In the genomic region with DNA sequence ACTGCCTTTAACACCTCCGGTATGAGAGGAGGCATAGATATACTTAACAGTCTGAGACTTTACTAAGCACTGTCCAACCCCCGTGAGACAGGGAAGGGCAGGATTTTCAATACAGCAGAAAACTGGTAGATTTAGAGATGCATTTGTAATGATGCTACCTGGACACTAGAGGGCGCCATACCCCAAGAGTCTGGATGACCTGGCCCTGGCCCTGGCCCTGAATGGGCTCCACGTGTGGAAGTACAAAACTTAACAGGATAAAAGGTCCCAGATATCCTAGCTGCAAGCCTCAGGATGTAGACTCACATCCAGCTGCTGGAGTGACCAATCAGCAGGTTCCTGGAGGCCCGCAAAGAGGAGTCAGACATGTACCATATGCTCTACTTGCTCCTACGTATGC, we compare ENCODE assay signal across 8 mouse cellular contexts.
DNase-seq lines count a peak whose midpoint lies in the region; ATAC-seq and TF ChIP-seq lines count a peak whose summit lies in the region.

No protein-coding gene starts in this region.

- no peaks in the 10 kb centered on the region for H3K9me3 ChIP-seq in forebrain, embryonic 10.5 days
- no peaks in the 10 kb centered on the region for H3K9me3 ChIP-seq in forebrain, embryonic 12.5 days
- no peaks in the 10 kb centered on the region for H3K9me3 ChIP-seq in midbrain, embryonic 10.5 days (replicated peaks)
- no peaks in the 10 kb centered on the region for H3K9me3 ChIP-seq in midbrain, embryonic 11.5 days (ENCODE audit: control insufficient read depth, low read length)
- H3K9me3 ChIP-seq in lung, postnatal 0 days (ENCODE audit: low read length), result no peaks in the 10 kb centered on the region

- WGBS in forebrain, embryonic 10.5 days, result 34% methylated on average over 6 of the region's 6 CpGs
- 38% methylated on average over 6 of the region's 6 CpGs for WGBS in forebrain, embryonic 12.5 days
- WGBS in midbrain, embryonic 10.5 days, result 38% methylated on average over 6 of the region's 6 CpGs
- 35% methylated on average over 6 of the region's 6 CpGs for WGBS in midbrain, embryonic 11.5 days
- WGBS in lung, postnatal 0 days, result 27% methylated on average over 6 of the region's 6 CpGs

- TF ChIP-seq CTCF in lung, postnatal 0 days (IDR thresholded peaks at IDR 0.05), result peak; percentile 74

- peaks cover 88% of the 10 kb centered on the region for H3K4me1 ChIP-seq in forebrain, embryonic 10.5 days
- peaks cover 58% of the 10 kb centered on the region for H3K4me1 ChIP-seq in forebrain, embryonic 12.5 days
- peaks cover 68% of the 10 kb centered on the region for H3K4me1 ChIP-seq in midbrain, embryonic 10.5 days
- H3K4me1 ChIP-seq in midbrain, embryonic 11.5 days (ENCODE audit: control insufficient read depth, insufficient read depth, low read length), result peaks cover 21% of the 10 kb centered on the region
- H3K4me1 ChIP-seq in lung, postnatal 0 days (ENCODE audit: insufficient read depth, low read depth, low read length), result no peaks in the 10 kb centered on the region

- no peak overlapping the region for H3K4me3 ChIP-seq in forebrain, embryonic 10.5 days
- H3K4me3 ChIP-seq in forebrain, embryonic 12.5 days (replicated peaks), result no peak overlapping the region
- H3K4me3 ChIP-seq in midbrain, embryonic 10.5 days, result no peak overlapping the region
- no peak overlapping the region for H3K4me3 ChIP-seq in midbrain, embryonic 11.5 days (ENCODE audit: low read depth, low read length)
- H3K4me3 ChIP-seq in lung, postnatal 0 days (ENCODE audit: low read depth, low read length), result no peak overlapping the region

- no peak overlapping the region for H3K9ac ChIP-seq in forebrain, embryonic 12.5 days
- no peak overlapping the region for H3K9ac ChIP-seq in midbrain, embryonic 11.5 days (ENCODE audit: low read length)
- no peak overlapping the region for H3K9ac ChIP-seq in lung, postnatal 0 days (replicated peaks; ENCODE audit: low read depth)

- TF ChIP-seq EP300 in lung, postnatal 0 days (IDR thresholded peaks at IDR 0.05), result no peak

- DNase-seq in forebrain, embryonic 10.5 days (ENCODE audit: extremely low spot score, low spot score), result peak; percentile 47
- peak; percentile 44 for DNase-seq in midbrain, embryonic 10.5 days (ENCODE audit: low spot score)
- no peak for DNase-seq in midbrain, embryonic 11.5 days (ENCODE audit: low spot score, missing footprints)
- DNase-seq in cerebellum, adult 8-10 months, result peak; percentile 58
- peak; percentile 55 for DNase-seq in lung, postnatal 0 days (ENCODE audit: low spot score)
- DNase-seq in frontal cortex, postnatal 25 days (ENCODE audit: low spot score in 2 of 2), result no peak
- no peak for DNase-seq in ovary, adult 18-20 months (ENCODE audit: low spot score)

- ATAC-seq in forebrain, embryonic 12.5 days (ENCODE audit: low FRiP score), result no peak
- ATAC-seq in midbrain, embryonic 11.5 days (ENCODE audit: low FRiP score), result no peak
- no peak for ATAC-seq in lung, postnatal 0 days

- H3K27me3 ChIP-seq in forebrain, embryonic 10.5 days (ENCODE audit: poor library complexity, severe bottlenecking), result peaks cover 14% of the 10 kb centered on the region
- no peaks in the 10 kb centered on the region; the same call in 1 of the 2 replicates for H3K27me3 ChIP-seq in forebrain, embryonic 12.5 days
- peaks cover 42% of the 10 kb centered on the region for H3K27me3 ChIP-seq in midbrain, embryonic 10.5 days (ENCODE audit: low read depth, poor library complexity, severe bottlenecking)
- H3K27me3 ChIP-seq in midbrain, embryonic 11.5 days (ENCODE audit: control insufficient read depth, insufficient read depth, low read length), result peaks cover 11% of the 10 kb centered on the region
- H3K27me3 ChIP-seq in lung, postnatal 0 days (replicated peaks; ENCODE audit: insufficient read depth, low read length), result no peaks in the 10 kb centered on the region

- no peak overlapping the region for H3K4me2 ChIP-seq in forebrain, embryonic 12.5 days
- no peak overlapping the region for H3K4me2 ChIP-seq in midbrain, embryonic 11.5 days
- H3K4me2 ChIP-seq in lung, postnatal 0 days (replicated peaks; ENCODE audit: low read depth, low read length), result no peak overlapping the region

- no peak overlapping the region for H3K27ac ChIP-seq in forebrain, embryonic 10.5 days
- H3K27ac ChIP-seq in forebrain, embryonic 12.5 days, result no peak overlapping the region
- no peak overlapping the region for H3K27ac ChIP-seq in midbrain, embryonic 10.5 days (replicated peaks)
- H3K27ac ChIP-seq in midbrain, embryonic 11.5 days (ENCODE audit: low read depth, low read length), result no peak overlapping the region
- no peak overlapping the region for H3K27ac ChIP-seq in lung, postnatal 0 days (ENCODE audit: low read length)

- no peaks in the 10 kb centered on the region for H3K36me3 ChIP-seq in forebrain, embryonic 10.5 days (replicated peaks)
- H3K36me3 ChIP-seq in forebrain, embryonic 12.5 days (replicated peaks), result no peaks in the 10 kb centered on the region
- no peaks in the 10 kb centered on the region for H3K36me3 ChIP-seq in midbrain, embryonic 10.5 days
- H3K36me3 ChIP-seq in midbrain, embryonic 11.5 days (ENCODE audit: control insufficient read depth, insufficient read depth, low read length), result no peaks in the 10 kb centered on the region
- H3K36me3 ChIP-seq in lung, postnatal 0 days (ENCODE audit: insufficient read depth, low read length), result no peaks in the 10 kb centered on the region

Comparison
In these comparisons a context has a peak if more than half of its experiments do, and no peak if none do; other contexts are left out.
1. DNase-seq: peak in forebrain, embryonic 10.5 days (single experiment), midbrain, embryonic 10.5 days (single experiment), cerebellum, adult 8-10 months (single experiment) and lung, postnatal 0 days (single experiment); none in midbrain, embryonic 11.5 days (single experiment), frontal cortex, postnatal 25 days (0 of 2) and ovary, adult 18-20 months (single experiment).